Mouse (Mus musculus): ENCODE results near the gene Anapc1. TPM values are rescaled to one million over a fixed set of nuclear protein-coding genes. Genes with fewer than 3 reads are reported as not detected.

Gene Anapc1
- polyA plus RNA-seq (2014; fragmentation: Nextera tagmentation; extraction: Ambion mirVana) = 86.0 and 86.3 TPM in 2 replicates

- H3K4me1 ChIP-seq (ENCODE audit: control insufficient read depth, insufficient read depth, low read length) = peaks cover 10% of the 10 kb centered on the region; the same call in 1 of the 2 replicates
- H3K9me3 ChIP-seq (ENCODE audit: control insufficient read depth, low read depth, low read length) = no peaks in the 10 kb centered on the region
- peak within 1 kb of the TSS; percentile 98 for H3K4me3 ChIP-seq (ENCODE audit: low read depth, low read length)
- under 1% methylated on average over 56 of the region's 58 CpGs for WGBS
- peak; percentile 97 for ATAC-seq (ENCODE audit: insufficient number of reproducible peaks, insufficient read depth, low FRiP score, low read depth)
- H3K9ac ChIP-seq (replicated peaks; ENCODE audit: low read depth, low read length) = peak within 1 kb of the TSS; percentile 98
- H3K4me2 ChIP-seq (replicated peaks; ENCODE audit: low read depth, low read length) = peak within 1 kb of the TSS; percentile 63
- peak within 1 kb of the TSS; percentile 87 for H3K27ac ChIP-seq (ENCODE audit: low read length)
- H3K27me3 ChIP-seq (ENCODE audit: control insufficient read depth, insufficient read depth, low read length) = no peaks in the 10 kb centered on the region
- peaks cover 15% of the 10 kb centered on the region; the same call in 1 of the 2 replicates for H3K36me3 ChIP-seq (ENCODE audit: control insufficient read depth, insufficient read depth, low read length)
These were observed at the start of gene Anapc1 for GRCm38 (mm10) chr2:128686921-128687557. Anapc1 (minus strand) TSS chr2:128687391.

- no peak for ATAC-seq (ENCODE audit: insufficient number of reproducible peaks, insufficient read depth, low FRiP score, low read depth)
- H3K9me3 ChIP-seq (ENCODE audit: control insufficient read depth, low read depth, low read length) = no peaks in the 10 kb centered on the region
- no peak overlapping the region for H3K4me2 ChIP-seq (replicated peaks; ENCODE audit: low read depth, low read length)
- H3K4me3 ChIP-seq (ENCODE audit: low read depth, low read length) = no peak overlapping the region
- no peak overlapping the region for H3K27ac ChIP-seq (ENCODE audit: low read length)
- H3K27me3 ChIP-seq (ENCODE audit: control insufficient read depth, insufficient read depth, low read length) = no peaks in the 10 kb centered on the region
- 40% methylated on average over 3 of the region's 3 CpGs for WGBS
- no peaks in the 10 kb centered on the region for H3K36me3 ChIP-seq (ENCODE audit: control insufficient read depth, insufficient read depth, low read length)
- no peak overlapping the region for H3K9ac ChIP-seq (replicated peaks; ENCODE audit: low read depth, low read length)
- H3K4me1 ChIP-seq (ENCODE audit: control insufficient read depth, insufficient read depth, low read length) = 0 out of 2 replicates have a peak, but pooled peaks cover 3% of the 10 kb centered on the region
These were observed 47.9 kb upstream of the Anapc1 start for GRCm38 (mm10) chr2:128735089-128735488.

- H3K36me3 ChIP-seq (ENCODE audit: control insufficient read depth, insufficient read depth, low read length) = no peaks in the 10 kb centered on the region
- no peak overlapping the region for H3K4me2 ChIP-seq (replicated peaks; ENCODE audit: low read depth, low read length)
- H3K4me1 ChIP-seq (ENCODE audit: control insufficient read depth, insufficient read depth, low read length) = 0 out of 2 replicates have a peak, but pooled peaks cover 3% of the 10 kb centered on the region
- H3K27ac ChIP-seq (ENCODE audit: low read length) = no peak overlapping the region
- H3K9me3 ChIP-seq (ENCODE audit: control insufficient read depth, low read depth, low read length) = no peaks in the 10 kb centered on the region
- H3K4me3 ChIP-seq (ENCODE audit: low read depth, low read length) = no peak overlapping the region
- H3K27me3 ChIP-seq (ENCODE audit: control insufficient read depth, insufficient read depth, low read length) = no peaks in the 10 kb centered on the region
- 83% methylated on average over 1 of the region's 1 CpGs for WGBS
- no peak overlapping the region for H3K9ac ChIP-seq (replicated peaks; ENCODE audit: low read depth, low read length)
- no peak for ATAC-seq (ENCODE audit: insufficient number of reproducible peaks, insufficient read depth, low FRiP score, low read depth)
These were observed 44.8 kb upstream of the Anapc1 start for GRCm38 (mm10) chr2:128731951-128732350.

GRCm38 (mm10) chr2:128731514-128731913, 44.3 kb upstream of the Anapc1 start:
- Histone ChIP-seq H3K27me3 (ENCODE audit: control insufficient read depth, insufficient read depth, low read length) (no peaks in the 10 kb centered on the region), H3K4me1 (ENCODE audit: control insufficient read depth, insufficient read depth, low read length) (0 out of 2 replicates have a peak, but pooled peaks cover 3% of the 10 kb centered on the region), H3K27ac (ENCODE audit: low read length) (no peak overlapping the region), H3K9ac (replicated peaks; ENCODE audit: low read depth, low read length) (no peak overlapping the region), H3K36me3 (ENCODE audit: control insufficient read depth, insufficient read depth, low read length) (no peaks in the 10 kb centered on the region), H3K4me3 (ENCODE audit: low read depth, low read length) (no peak overlapping the region), H3K4me2 (replicated peaks; ENCODE audit: low read depth, low read length) (no peak overlapping the region), H3K9me3 (ENCODE audit: control insufficient read depth, low read depth, low read length) (no peaks in the 10 kb centered on the region)
- no peak for ATAC-seq (ENCODE audit: insufficient number of reproducible peaks, insufficient read depth, low FRiP score, low read depth)
- 63% methylated on average over 10 of the region's 10 CpGs for WGBS

- 63% methylated on average over 7 of the region's 7 CpGs for WGBS
- H3K4me1 ChIP-seq (ENCODE audit: control insufficient read depth, insufficient read depth, low read length) = no peaks in the 10 kb centered on the region
- no peaks in the 10 kb centered on the region for H3K9me3 ChIP-seq (ENCODE audit: control insufficient read depth, low read depth, low read length)
- no peak for ATAC-seq (ENCODE audit: insufficient number of reproducible peaks, insufficient read depth, low FRiP score, low read depth)
- no peak overlapping the region for H3K27ac ChIP-seq (ENCODE audit: low read length)
- no peak overlapping the region for H3K9ac ChIP-seq (replicated peaks; ENCODE audit: low read depth, low read length)
- no peaks in the 10 kb centered on the region for H3K27me3 ChIP-seq (ENCODE audit: control insufficient read depth, insufficient read depth, low read length)
- H3K36me3 ChIP-seq (ENCODE audit: control insufficient read depth, insufficient read depth, low read length) = no peaks in the 10 kb centered on the region
- no peak overlapping the region for H3K4me2 ChIP-seq (replicated peaks; ENCODE audit: low read depth, low read length)
- no peak overlapping the region for H3K4me3 ChIP-seq (ENCODE audit: low read depth, low read length)
These were observed 42.0 kb upstream of the Anapc1 start for GRCm38 (mm10) chr2:128729141-128729540.

GRCm38 (mm10) chr2:128728066-128728465, 40.9 kb upstream of the Anapc1 start:
- H3K4me2 ChIP-seq (replicated peaks; ENCODE audit: low read depth, low read length) = no peak overlapping the region
- H3K4me1 ChIP-seq (ENCODE audit: control insufficient read depth, insufficient read depth, low read length) = no peaks in the 10 kb centered on the region
- no peak overlapping the region for H3K9ac ChIP-seq (replicated peaks; ENCODE audit: low read depth, low read length)
- no peaks in the 10 kb centered on the region for H3K9me3 ChIP-seq (ENCODE audit: control insufficient read depth, low read depth, low read length)
- H3K27me3 ChIP-seq (ENCODE audit: control insufficient read depth, insufficient read depth, low read length) = no peaks in the 10 kb centered on the region
- ATAC-seq (ENCODE audit: insufficient number of reproducible peaks, insufficient read depth, low FRiP score, low read depth) = no peak
- no peak overlapping the region for H3K27ac ChIP-seq (ENCODE audit: low read length)
- H3K36me3 ChIP-seq (ENCODE audit: control insufficient read depth, insufficient read depth, low read length) = no peaks in the 10 kb centered on the region
- no peak overlapping the region for H3K4me3 ChIP-seq (ENCODE audit: low read depth, low read length)
- 76% methylated on average over 4 of the region's 4 CpGs for WGBS

GRCm38 (mm10) chr2:128727552-128727951, 40.4 kb upstream of the Anapc1 start:
- ATAC-seq (ENCODE audit: insufficient number of reproducible peaks, insufficient read depth, low FRiP score, low read depth) = no peak
- 53% methylated on average over 3 of the region's 3 CpGs for WGBS
- Histone ChIP-seq H3K27ac (ENCODE audit: low read length) (no peak overlapping the region), H3K4me3 (ENCODE audit: low read depth, low read length) (no peak overlapping the region), H3K9ac (replicated peaks; ENCODE audit: low read depth, low read length) (no peak overlapping the region), H3K9me3 (ENCODE audit: control insufficient read depth, low read depth, low read length) (no peaks in the 10 kb centered on the region), H3K27me3 (ENCODE audit: control insufficient read depth, insufficient read depth, low read length) (no peaks in the 10 kb centered on the region), H3K36me3 (ENCODE audit: control insufficient read depth, insufficient read depth, low read length) (no peaks in the 10 kb centered on the region), H3K4me1 (ENCODE audit: control insufficient read depth, insufficient read depth, low read length) (no peaks in the 10 kb centered on the region), H3K4me2 (replicated peaks; ENCODE audit: low read depth, low read length) (no peak overlapping the region)

GRCm38 (mm10) chr2:128726626-128727025, 39.4 kb upstream of the Anapc1 start:
- no peak for ATAC-seq (ENCODE audit: insufficient number of reproducible peaks, insufficient read depth, low FRiP score, low read depth)
- no peaks in the 10 kb centered on the region for H3K9me3 ChIP-seq (ENCODE audit: control insufficient read depth, low read depth, low read length)
- WGBS = 74% methylated on average over 7 of the region's 7 CpGs
- no peak overlapping the region for H3K4me2 ChIP-seq (replicated peaks; ENCODE audit: low read depth, low read length)
- H3K27me3 ChIP-seq (ENCODE audit: control insufficient read depth, insufficient read depth, low read length) = no peaks in the 10 kb centered on the region
- H3K27ac ChIP-seq (ENCODE audit: low read length) = no peak overlapping the region
- H3K36me3 ChIP-seq (ENCODE audit: control insufficient read depth, insufficient read depth, low read length) = no peaks in the 10 kb centered on the region
- no peaks in the 10 kb centered on the region for H3K4me1 ChIP-seq (ENCODE audit: control insufficient read depth, insufficient read depth, low read length)
- no peak overlapping the region for H3K9ac ChIP-seq (replicated peaks; ENCODE audit: low read depth, low read length)
- H3K4me3 ChIP-seq (ENCODE audit: low read depth, low read length) = no peak overlapping the region

- H3K27ac ChIP-seq (ENCODE audit: low read length) = no peak overlapping the region
- WGBS = 66% methylated on average over 5 of the region's 5 CpGs
- H3K4me2 ChIP-seq (replicated peaks; ENCODE audit: low read depth, low read length) = no peak overlapping the region
- no peak overlapping the region for H3K4me3 ChIP-seq (ENCODE audit: low read depth, low read length)
- H3K4me1 ChIP-seq (ENCODE audit: control insufficient read depth, insufficient read depth, low read length) = no peaks in the 10 kb centered on the region
- H3K36me3 ChIP-seq (ENCODE audit: control insufficient read depth, insufficient read depth, low read length) = no peaks in the 10 kb centered on the region
- H3K27me3 ChIP-seq (ENCODE audit: control insufficient read depth, insufficient read depth, low read length) = no peaks in the 10 kb centered on the region
- H3K9me3 ChIP-seq (ENCODE audit: control insufficient read depth, low read depth, low read length) = no peaks in the 10 kb centered on the region
- no peak overlapping the region for H3K9ac ChIP-seq (replicated peaks; ENCODE audit: low read depth, low read length)
- ATAC-seq (ENCODE audit: insufficient number of reproducible peaks, insufficient read depth, low FRiP score, low read depth) = no peak
These were observed 38.9 kb upstream of the Anapc1 start for GRCm38 (mm10) chr2:128726067-128726466.

Data from stomach, embryonic 14.5 days (tissue).